Mouse (Mus musculus) limb, embryonic 11.5 days (tissue): ENCODE results near the gene Wdr31. TPM values are rescaled to one million over a fixed set of nuclear protein-coding genes. Genes with fewer than 3 reads are reported as not detected.

Experiments used
- ATAC-seq: fragments of 200-750 bp; cut with Nextera tagmentation; 2 replicates; pipeline ENCODE4 v1.8.0; 2017; ENCODE audit warnings: low read depth; ENCODE audit not compliant: insufficient number of reproducible peaks, low FRiP score, low TSS enrichment
- DNase-seq: peaks from one replicate; pipeline ENCODE4 v3.0.0-alpha.2; 2015; ENCODE audit warnings: low spot score
- H3K27ac ChIP-seq: fragments of 300-500 bp; sonication (generic); replicated peaks from 2 replicates; pipeline ENCODE4 v1.5.1; 2014; ENCODE audit warnings: low read depth, mild to moderate bottlenecking, low read length
- H3K27me3 ChIP-seq: fragments of 300-500 bp; sonication (generic); 2 replicates; pipeline ENCODE4 v1.6.1; 2014; ENCODE audit warnings: mild to moderate bottlenecking, low read length, mixed read lengths; ENCODE audit not compliant: control insufficient read depth, insufficient read depth
- H3K36me3 ChIP-seq: fragments of 300-500 bp; sonication (generic); 2 replicates; pipeline ENCODE4 v1.6.1; 2014; ENCODE audit warnings: mild to moderate bottlenecking, low read length, moderate library complexity, mixed read lengths; ENCODE audit not compliant: control insufficient read depth, insufficient read depth
- H3K4me1 ChIP-seq: fragments of 300-500 bp; sonication (generic); 2 replicates; pipeline ENCODE4 v1.6.1; 2014; ENCODE audit warnings: low read length, mixed read lengths; ENCODE audit not compliant: control insufficient read depth, insufficient read depth
- H3K4me2 ChIP-seq: fragments of 300-500 bp; sonication (generic); 2 replicates; pipeline ENCODE4 v1.6.1; 2014; ENCODE audit warnings: low read depth, mild to moderate bottlenecking, moderate library complexity; ENCODE audit not compliant: severe bottlenecking
- H3K4me3 ChIP-seq: fragments of 300-500 bp; sonication (generic); 2 replicates; pipeline ENCODE4 v1.5.1; 2014; ENCODE audit warnings: low read depth, low read length
- H3K9ac ChIP-seq: fragments of 300-500 bp; sonication (generic); 2 replicates; pipeline ENCODE4 v1.6.1; 2014; ENCODE audit warnings: mild to moderate bottlenecking, low read length
- H3K9me3 ChIP-seq: fragments of 300-500 bp; sonication (generic); 2 replicates; pipeline ENCODE4 v1.6.1; 2016; ENCODE audit warnings: low read length; ENCODE audit not compliant: control insufficient read depth
- WGBS: fragments of 180-500 bp; shearing (Covaris S2); extraction: QIAGEN DNeasy Blood & Tissue Kit; methylation state at CpG from one replicate; pipeline ENCODE4 v1.1.7; 2014; 5-methylcytosine and 5-hydroxymethylcytosine counted together
- polyA plus RNA-seq: library from polyadenylated mRNA; unstranded; fragments of >200 nt; fragmentation: Nextera tagmentation; extraction: Ambion mirVana; gene quantifications from 2 replicates; pipeline ENCODE4 v1.2.1, GENCODE M21; 2014

The Wdr31 gene
- polyA plus RNA-seq, 1 experiment from 2014 or later, result 8.1 TPM

- Histone ChIP-seq H3K27me3 (peaks cover 16% of the 10 kb centered on the region), H3K9ac (no peak overlapping the region), H3K36me3 (no peaks in the 10 kb centered on the region), H3K9me3 (no peaks in the 10 kb centered on the region), H3K4me1 (peaks cover 4% of the 10 kb centered on the region; the same call in 1 of the 2 replicates), H3K27ac (no peak overlapping the region), H3K4me2 (no peak overlapping the region), H3K4me3 (no peak overlapping the region)
- WGBS, result 83% methylated on average over 6 of the region's 6 CpGs
- DNase-seq, result no peak
- no peak for ATAC-seq
These were observed 7.0 kb upstream of the Wdr31 start for GRCm38 (mm10) chr4:62477542-62478244.

GRCm38 (mm10) chr4:62475793-62476192 is 5.1 kb upstream of the Wdr31 start:
- H3K4me2 ChIP-seq, result no peak overlapping the region
- 87% methylated on average over 6 of the region's 6 CpGs for WGBS
- ATAC-seq, result no peak
- DNase-seq, result no peak
- no peak overlapping the region for H3K9ac ChIP-seq
- H3K4me1 ChIP-seq, result peaks cover 4% of the 10 kb centered on the region; the same call in 1 of the 2 replicates
- no peak overlapping the region for H3K27ac ChIP-seq
- no peaks in the 10 kb centered on the region for H3K36me3 ChIP-seq
- H3K9me3 ChIP-seq, result no peaks in the 10 kb centered on the region
- no peak overlapping the region for H3K4me3 ChIP-seq
- H3K27me3 ChIP-seq, result peaks cover 12% of the 10 kb centered on the region

GRCm38 (mm10) chr4:62475131-62475530 is 4.4 kb upstream of the Wdr31 start:
- peaks cover 4% of the 10 kb centered on the region; the same call in 1 of the 2 replicates for H3K4me1 ChIP-seq
- H3K27ac ChIP-seq, result no peak overlapping the region
- H3K4me2 ChIP-seq, result no peak overlapping the region
- no peak for ATAC-seq
- no peak overlapping the region for H3K9ac ChIP-seq
- no peak for DNase-seq
- H3K36me3 ChIP-seq, result no peaks in the 10 kb centered on the region
- 86% methylated on average over 2 of the region's 2 CpGs for WGBS
- no peak overlapping the region for H3K4me3 ChIP-seq
- no peaks in the 10 kb centered on the region for H3K9me3 ChIP-seq
- peaks cover 5% of the 10 kb centered on the region for H3K27me3 ChIP-seq

- no peak overlapping the region for H3K27ac ChIP-seq
- no peaks in the 10 kb centered on the region for H3K27me3 ChIP-seq
- no peaks in the 10 kb centered on the region for H3K4me1 ChIP-seq
- no peaks in the 10 kb centered on the region for H3K36me3 ChIP-seq
- no peaks in the 10 kb centered on the region for H3K9me3 ChIP-seq
- ATAC-seq (no peak), DNase-seq (no peak)
- no peak overlapping the region for H3K4me2 ChIP-seq
- no peak overlapping the region for H3K4me3 ChIP-seq
- H3K9ac ChIP-seq, result no peak overlapping the region
- 92% methylated on average over 2 of the region's 2 CpGs for WGBS
These were observed 1.4 kb upstream of the Wdr31 start for GRCm38 (mm10) chr4:62472071-62472470.

GRCm38 (mm10) chr4:62468158-62468557 is 2.5 kb downstream of the Wdr31 start:
- H3K9me3 ChIP-seq, result no peaks in the 10 kb centered on the region
- H3K36me3 ChIP-seq, result no peaks in the 10 kb centered on the region
- DNase-seq, result no peak
- 94% methylated on average over 1 of the region's 1 CpGs for WGBS
- H3K4me3 ChIP-seq, result no peak overlapping the region
- H3K4me2 ChIP-seq, result no peak overlapping the region
- no peaks in the 10 kb centered on the region for H3K4me1 ChIP-seq
- H3K27ac ChIP-seq, result no peak overlapping the region
- no peaks in the 10 kb centered on the region for H3K27me3 ChIP-seq
- ATAC-seq, result no peak
- H3K9ac ChIP-seq, result no peak overlapping the region

GRCm38 (mm10) chr4:62463124-62463523 is 7.6 kb downstream of the Wdr31 start:
- DNase-seq, result no peak
- WGBS, result 91% methylated on average over 2 of the region's 2 CpGs
- H3K27me3 ChIP-seq, result no peaks in the 10 kb centered on the region

GRCm38 (mm10) chr4:62460348-62460747 is 10.3 kb downstream of the Wdr31 start:
- Histone ChIP-seq H3K27ac (no peak overlapping the region), H3K4me3 (no peak overlapping the region), H3K36me3 (no peaks in the 10 kb centered on the region), H3K9ac (no peak overlapping the region), H3K27me3 (no peaks in the 10 kb centered on the region), H3K9me3 (no peaks in the 10 kb centered on the region), H3K4me2 (no peak overlapping the region), H3K4me1 (no peaks in the 10 kb centered on the region)
- no peak for ATAC-seq
- 92% methylated on average over 8 of the region's 8 CpGs for WGBS
- DNase-seq, result no peak

More at GRCm38 (mm10) chr4:62463124-62463523, 7.6 kb downstream of the Wdr31 start:
- no peak for ATAC-seq
- Histone ChIP-seq H3K4me1 (no peaks in the 10 kb centered on the region), H3K9ac (no peak overlapping the region), H3K27ac (no peak overlapping the region), H3K4me2 (no peak overlapping the region), H3K36me3 (no peaks in the 10 kb centered on the region), H3K9me3 (no peaks in the 10 kb centered on the region), H3K4me3 (no peak overlapping the region)

GRCm38 (mm10) chr4:62459081-62459480 is 11.6 kb downstream of the Wdr31 start:
- Histone ChIP-seq H3K27me3 (no peaks in the 10 kb centered on the region), H3K36me3 (no peaks in the 10 kb centered on the region), H3K9ac (no peak overlapping the region), H3K27ac (no peak overlapping the region), H3K9me3 (no peaks in the 10 kb centered on the region), H3K4me1 (no peaks in the 10 kb centered on the region), H3K4me3 (no peak overlapping the region), H3K4me2 (no peak overlapping the region)
- no peak for ATAC-seq
- WGBS, result 83% methylated on average over 3 of the region's 3 CpGs
- no peak for DNase-seq

GRCm38 (mm10) chr4:62454995-62455394 is 15.7 kb downstream of the Wdr31 start:
- Histone ChIP-seq H3K9ac (no peak overlapping the region), H3K27me3 (no peaks in the 10 kb centered on the region), H3K36me3 (no peaks in the 10 kb centered on the region), H3K4me2 (no peak overlapping the region), H3K4me3 (no peak overlapping the region), H3K4me1 (no peaks in the 10 kb centered on the region), H3K27ac (no peak overlapping the region), H3K9me3 (peaks cover 3% of the 10 kb centered on the region; the same call in 1 of the 2 replicates)
- WGBS, result 67% methylated on average over 5 of the region's 5 CpGs
- DNase-seq (peak; percentile 61), ATAC-seq (no peak)
